Mouse (Mus musculus): ENCODE measurements around the gene Crb1. TPM values are rescaled to one million over a fixed set of nuclear protein-coding genes. Genes with fewer than 3 reads are reported as not detected.
"Not testable (repeated sequence)": the region's sequence is repeated elsewhere in the genome, so short reads cannot be mapped to it uniquely, and the experiment has no call there.

The Crb1 gene
- polyA plus RNA-seq, 1 experiment from 2014 or later = 0.29 TPM

- Histone ChIP-seq H3K4me3 (replicated peaks; ENCODE audit: low read depth, low read length) (no peak overlapping the region), H3K36me3 (ENCODE audit: insufficient read depth, low read length) (no peaks in the 10 kb centered on the region), H3K4me1 (replicated peaks; ENCODE audit: insufficient read depth, low read length) (no peaks in the 10 kb centered on the region), H3K9me3 (replicated peaks; ENCODE audit: low read length) (no peaks in the 10 kb centered on the region), H3K27me3 (ENCODE audit: insufficient read depth, low read length) (no peaks in the 10 kb centered on the region), H3K9ac (ENCODE audit: low read depth, low read length) (no peak overlapping the region), H3K27ac (no peak overlapping the region), H3K4me2 (ENCODE audit: low read length) (no peak overlapping the region)
- 83% methylated on average over 3 of the region's 3 CpGs for WGBS
- DNase-seq (ENCODE audit: low spot score) = no peak
- no peak for ATAC-seq (replicated peaks; ENCODE audit: low FRiP score, low read depth)
- TF ChIP-seq CTCF (IDR thresholded peaks at IDR 0.05; ENCODE audit: low read depth) = no peak
Measured at GRCm38 (mm10) chr1:139413465-139413864, 36.6 kb upstream of the Crb1 start.

DNA sequence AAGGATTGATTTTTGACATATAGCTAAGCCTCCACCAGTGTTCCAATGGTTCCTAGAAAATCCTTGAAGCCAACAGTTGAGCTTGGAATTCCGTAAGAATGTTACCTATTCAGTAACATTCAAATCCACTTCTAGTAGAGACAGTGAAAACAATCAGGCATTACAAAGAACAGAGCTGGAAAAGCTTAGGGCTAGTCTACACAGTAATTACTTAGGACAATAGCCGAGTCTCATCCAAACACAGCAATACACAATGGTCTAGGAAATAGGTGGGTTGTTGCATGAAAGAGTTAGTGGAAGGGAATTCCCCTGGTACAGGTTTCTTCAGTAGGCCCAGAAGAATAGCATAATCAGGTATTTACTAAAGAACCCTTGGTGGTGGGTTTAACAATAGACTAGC, 35.5 kb upstream of the Crb1 start:
- not testable (repeated sequence) for H3K4me3 ChIP-seq (replicated peaks; ENCODE audit: low read depth, low read length); H3K27ac ChIP-seq; H3K36me3 ChIP-seq (ENCODE audit: insufficient read depth, low read length); H3K27me3 ChIP-seq (ENCODE audit: insufficient read depth, low read length); H3K9me3 ChIP-seq (replicated peaks; ENCODE audit: low read length); DNase-seq (ENCODE audit: low spot score); ATAC-seq (replicated peaks; ENCODE audit: low FRiP score, low read depth); H3K4me2 ChIP-seq (ENCODE audit: low read length); H3K4me1 ChIP-seq (replicated peaks; ENCODE audit: insufficient read depth, low read length); H3K9ac ChIP-seq (ENCODE audit: low read depth, low read length)
- WGBS = 92% methylated on average over 2 of the region's 2 CpGs

- ATAC-seq (replicated peaks; ENCODE audit: low FRiP score, low read depth) = no peak
- H3K4me3 ChIP-seq (replicated peaks; ENCODE audit: low read depth, low read length) = no peak overlapping the region
- H3K36me3 ChIP-seq (ENCODE audit: insufficient read depth, low read length) = no peaks in the 10 kb centered on the region
- H3K27me3 ChIP-seq (ENCODE audit: insufficient read depth, low read length) = no peaks in the 10 kb centered on the region
- DNase-seq (ENCODE audit: low spot score) = no peak
- no peak overlapping the region for H3K27ac ChIP-seq
- no peaks in the 10 kb centered on the region for H3K4me1 ChIP-seq (replicated peaks; ENCODE audit: insufficient read depth, low read length)
- H3K4me2 ChIP-seq (ENCODE audit: low read length) = no peak overlapping the region
- TF ChIP-seq CTCF (IDR thresholded peaks at IDR 0.05; ENCODE audit: low read depth) = peak; percentile 15; the same call in 1 of the 2 replicates
- no peaks in the 10 kb centered on the region for H3K9me3 ChIP-seq (replicated peaks; ENCODE audit: low read length)
- no peak overlapping the region for H3K9ac ChIP-seq (ENCODE audit: low read depth, low read length)
- 57% methylated on average over 5 of the region's 5 CpGs for WGBS
Measured at GRCm38 (mm10) chr1:139407701-139408100, 30.8 kb upstream of the Crb1 start.

DNA sequence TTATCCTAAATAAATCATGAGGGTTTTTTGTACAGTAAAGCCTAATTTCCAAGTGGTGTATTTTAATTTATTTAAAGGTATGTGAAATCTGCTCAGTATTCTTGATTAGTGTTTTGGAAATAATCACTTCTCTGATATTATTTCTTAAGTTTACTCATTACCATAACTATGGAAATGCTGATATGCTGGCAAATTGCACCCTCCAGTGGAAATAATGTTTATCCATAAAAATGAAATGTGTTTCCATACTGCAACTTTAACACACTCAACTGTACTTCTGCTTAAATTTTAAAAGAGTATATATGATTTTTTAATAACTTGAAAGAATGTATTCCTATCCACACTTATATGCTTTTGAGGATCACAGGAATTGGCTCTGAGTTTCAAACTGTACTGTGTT, 28.9 kb upstream of the Crb1 start:
- Histone ChIP-seq H3K36me3 (ENCODE audit: insufficient read depth, low read length) (no peaks in the 10 kb centered on the region), H3K4me2 (ENCODE audit: low read length) (no peak overlapping the region), H3K9me3 (replicated peaks; ENCODE audit: low read length) (no peaks in the 10 kb centered on the region), H3K27me3 (ENCODE audit: insufficient read depth, low read length) (no peaks in the 10 kb centered on the region), H3K9ac (ENCODE audit: low read depth, low read length) (no peak overlapping the region), H3K27ac (no peak overlapping the region), H3K4me1 (replicated peaks; ENCODE audit: insufficient read depth, low read length) (no peaks in the 10 kb centered on the region), H3K4me3 (replicated peaks; ENCODE audit: low read depth, low read length) (no peak overlapping the region)
- DNase-seq (ENCODE audit: low spot score) (no peak), ATAC-seq (replicated peaks; ENCODE audit: low FRiP score, low read depth) (no peak)
- TF ChIP-seq CTCF (IDR thresholded peaks at IDR 0.05; ENCODE audit: low read depth) = peak; percentile 51

- no peak for TF ChIP-seq CTCF (IDR thresholded peaks at IDR 0.05; ENCODE audit: low read depth)
- DNase-seq (ENCODE audit: low spot score) (no peak), ATAC-seq (replicated peaks; ENCODE audit: low FRiP score, low read depth) (peak; percentile 69)
- Histone ChIP-seq H3K4me1 (replicated peaks; ENCODE audit: insufficient read depth, low read length) (no peaks in the 10 kb centered on the region), H3K9me3 (replicated peaks; ENCODE audit: low read length) (no peaks in the 10 kb centered on the region), H3K4me3 (replicated peaks; ENCODE audit: low read depth, low read length) (no peak overlapping the region), H3K9ac (ENCODE audit: low read depth, low read length) (no peak overlapping the region), H3K27ac (no peak overlapping the region), H3K36me3 (ENCODE audit: insufficient read depth, low read length) (no peaks in the 10 kb centered on the region), H3K27me3 (ENCODE audit: insufficient read depth, low read length) (no peaks in the 10 kb centered on the region), H3K4me2 (ENCODE audit: low read length) (no peak overlapping the region)
- WGBS = 38% methylated on average over 1 of the region's 1 CpGs
Measured at GRCm38 (mm10) chr1:139396589-139396988, 19.7 kb upstream of the Crb1 start.

- no peak for TF ChIP-seq CTCF (IDR thresholded peaks at IDR 0.05; ENCODE audit: low read depth)
- 18% methylated on average over 2 of the region's 2 CpGs for WGBS
Measured at GRCm38 (mm10) chr1:139391747-139392146, 14.8 kb upstream of the Crb1 start.

DNA sequence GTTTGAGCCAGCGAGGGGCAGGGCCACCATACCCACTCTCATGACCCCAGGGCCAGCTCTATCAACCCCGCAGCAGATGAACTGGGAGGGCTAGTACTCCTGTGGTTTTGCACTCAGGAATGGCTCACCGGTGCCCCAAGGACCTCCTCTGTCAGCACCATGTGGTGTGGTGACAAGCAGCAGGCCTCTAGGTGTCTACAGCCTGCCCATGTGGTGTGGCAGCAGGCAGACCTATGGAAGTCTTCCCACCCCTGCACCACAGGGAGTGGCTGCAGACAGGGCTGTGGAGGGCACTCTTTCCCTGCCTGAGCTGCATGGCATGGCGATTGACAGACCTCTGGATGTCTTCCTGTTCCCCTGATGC, 2.7 kb upstream of the Crb1 start:
- H3K27me3 ChIP-seq (ENCODE audit: insufficient read depth, low read length) = no peaks in the 10 kb centered on the region
- DNase-seq (ENCODE audit: low spot score) (no peak), ATAC-seq (replicated peaks; ENCODE audit: low FRiP score, low read depth) (no peak; the same call in 1 of the 2 replicates)
- no peaks in the 10 kb centered on the region for H3K4me1 ChIP-seq (replicated peaks; ENCODE audit: insufficient read depth, low read length)
- no peak overlapping the region for H3K9ac ChIP-seq (ENCODE audit: low read depth, low read length)
- H3K4me2 ChIP-seq (ENCODE audit: low read length) = no peak overlapping the region
- no peak overlapping the region for H3K4me3 ChIP-seq (replicated peaks; ENCODE audit: low read depth, low read length)
- no peaks in the 10 kb centered on the region for H3K36me3 ChIP-seq (ENCODE audit: insufficient read depth, low read length)
- 32% methylated on average over 3 of the region's 4 CpGs for WGBS
- no peak overlapping the region for H3K27ac ChIP-seq
- TF ChIP-seq CTCF (IDR thresholded peaks at IDR 0.05; ENCODE audit: low read depth) = no peak
- no peaks in the 10 kb centered on the region for H3K9me3 ChIP-seq (replicated peaks; ENCODE audit: low read length)

More at GRCm38 (mm10) chr1:139391747-139392146, 14.8 kb upstream of the Crb1 start:
- Histone ChIP-seq H3K9me3 (replicated peaks; ENCODE audit: low read length) (no peaks in the 10 kb centered on the region), H3K4me2 (ENCODE audit: low read length) (no peak overlapping the region), H3K4me3 (replicated peaks; ENCODE audit: low read depth, low read length) (no peak overlapping the region), H3K36me3 (ENCODE audit: insufficient read depth, low read length) (no peaks in the 10 kb centered on the region), H3K27ac (no peak overlapping the region), H3K9ac (ENCODE audit: low read depth, low read length) (no peak overlapping the region), H3K27me3 (ENCODE audit: insufficient read depth, low read length) (no peaks in the 10 kb centered on the region), H3K4me1 (replicated peaks; ENCODE audit: insufficient read depth, low read length) (no peaks in the 10 kb centered on the region)
- DNase-seq (ENCODE audit: low spot score) (no peak), ATAC-seq (replicated peaks; ENCODE audit: low FRiP score, low read depth) (no peak)

All from kidney, postnatal 0 days (tissue).